Mouse (Mus musculus): ENCODE results near the gene Alox12.

The Alox12 gene

DNA sequence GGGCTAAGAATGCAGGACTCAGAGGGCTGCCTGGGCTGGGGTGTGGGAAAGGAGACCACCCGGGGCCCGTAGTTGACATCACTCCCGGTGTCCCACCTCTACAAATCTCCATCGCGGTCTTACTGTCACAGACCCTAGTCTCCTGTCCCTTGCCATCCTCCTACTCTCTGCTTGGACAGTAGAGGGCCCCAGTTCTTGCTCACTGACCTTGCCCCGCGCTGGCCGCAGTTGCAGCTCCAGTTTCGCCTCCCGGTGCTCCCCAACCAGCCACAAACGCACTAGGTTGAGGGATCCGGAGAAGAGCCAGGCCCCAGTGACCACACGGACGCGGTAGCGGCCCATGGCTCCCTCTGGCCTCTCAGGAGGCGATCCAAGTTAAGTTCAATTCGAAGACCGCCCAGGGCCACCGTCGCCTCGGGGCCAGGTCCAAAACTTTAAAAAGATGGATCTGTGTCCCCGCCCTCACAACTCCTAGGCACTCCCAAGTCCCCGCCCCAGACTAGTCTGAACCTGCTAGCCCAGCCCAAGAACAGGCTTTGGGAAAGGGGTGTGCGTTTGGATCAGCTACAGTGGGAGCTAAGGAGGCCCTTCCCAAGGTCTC lies at the start of gene Alox12:
Gene Alox12 (minus strand): TSS at position 423 of the 601 bp plus-strand sequence.
- DNase-seq (ENCODE audit: extremely low read depth, insufficient read length, low spot score), result no peak

GRCm38 (mm10) chr11:70302293-70302692 lies 47.1 kb upstream of the Alox12 start:
- no peak for DNase-seq (ENCODE audit: extremely low read depth, insufficient read length, low spot score)

- no peak for DNase-seq (ENCODE audit: extremely low read depth, insufficient read length, low spot score)
Measured at GRCm38 (mm10) chr11:70297836-70298454, 42.8 kb upstream of the Alox12 start.

DNA sequence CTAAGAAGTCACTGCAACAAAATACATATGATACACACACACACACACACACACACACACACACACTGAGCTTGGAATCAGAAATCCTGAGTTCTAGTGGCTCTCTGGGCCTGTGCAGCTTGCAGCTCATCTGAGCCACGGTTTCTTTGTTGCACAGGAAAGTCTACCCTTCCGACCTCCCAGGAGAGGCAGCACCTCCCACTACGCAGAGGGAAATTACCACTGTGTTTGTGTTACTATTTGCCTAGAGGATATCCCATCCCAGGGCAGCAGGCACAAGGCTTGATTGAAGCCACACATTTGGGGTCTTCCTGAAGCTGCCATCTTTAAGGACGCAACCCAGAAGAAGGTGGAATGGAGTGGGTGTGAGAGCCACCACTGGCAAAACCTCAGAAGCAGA lies 42.3 kb upstream of the Alox12 start:
- DNase-seq (ENCODE audit: extremely low read depth, insufficient read length, low spot score), result no peak

DNA sequence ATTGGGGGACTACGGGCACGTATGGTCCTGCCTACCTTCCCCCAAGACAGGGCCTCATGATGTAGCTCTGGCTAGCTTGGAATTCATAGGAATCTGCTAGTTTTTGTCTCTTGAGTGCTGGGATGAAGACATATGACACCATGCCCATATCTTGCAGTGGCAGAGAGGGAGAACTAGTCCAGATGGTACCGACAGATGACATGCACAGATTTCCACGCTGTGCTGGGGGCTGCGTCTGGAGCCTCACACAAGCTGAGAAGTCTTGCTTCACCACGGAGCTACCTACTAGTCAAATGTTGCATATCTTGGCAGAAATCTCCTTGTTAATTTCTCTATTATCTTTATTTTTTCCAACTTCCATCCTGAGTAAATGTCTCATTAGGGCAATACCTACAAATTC lies 38.7 kb upstream of the Alox12 start:
- DNase-seq (ENCODE audit: extremely low read depth, insufficient read length, low spot score), result no peak

- no peak for DNase-seq (ENCODE audit: extremely low read depth, insufficient read length, low spot score)
Measured at GRCm38 (mm10) chr11:70291235-70291634, 36.1 kb upstream of the Alox12 start.

DNA sequence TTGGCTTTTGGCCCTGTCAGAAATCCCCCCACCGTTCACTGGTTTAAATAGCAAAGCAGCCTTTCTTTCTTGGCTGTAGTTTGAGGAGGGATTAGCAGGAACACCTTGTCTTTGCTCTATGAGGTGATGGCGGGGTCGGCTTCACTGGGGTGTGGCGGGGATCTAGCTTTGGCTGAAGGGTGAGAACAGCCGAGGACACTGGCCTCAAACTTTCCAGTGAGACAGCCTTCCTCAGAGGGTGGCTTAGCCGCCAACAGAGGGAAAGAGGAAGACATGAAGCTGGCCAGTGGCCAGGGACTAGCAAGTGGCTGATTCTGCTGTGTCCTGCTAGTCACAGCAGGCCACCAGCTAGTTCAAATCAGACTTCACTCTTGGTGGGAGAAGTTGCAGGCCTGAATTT lies 34.1 kb upstream of the Alox12 start:
- DNase-seq (ENCODE audit: extremely low read depth, insufficient read length, low spot score), result no peak

DNA sequence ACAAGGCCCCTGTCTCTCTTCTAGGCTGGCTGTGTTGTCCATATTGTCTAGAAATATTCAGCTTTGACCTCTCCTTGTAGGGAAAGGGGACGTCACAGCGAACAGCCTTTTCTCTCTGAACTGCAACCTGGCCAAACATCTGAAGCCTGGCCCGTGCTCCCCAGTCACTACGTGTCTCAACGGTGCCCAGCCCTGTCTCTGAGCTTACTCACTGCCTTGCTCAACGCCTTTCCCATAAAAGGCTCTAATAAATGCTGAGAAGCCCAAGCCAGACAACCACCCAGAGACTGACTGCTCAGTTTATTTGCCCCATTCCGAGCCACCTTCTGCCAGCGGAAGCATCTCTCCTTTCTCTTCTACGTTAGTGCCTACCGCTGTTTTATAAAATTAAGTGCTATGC lies 32.9 kb upstream of the Alox12 start:
- DNase-seq (ENCODE audit: extremely low read depth, insufficient read length, low spot score), result no peak

DNA sequence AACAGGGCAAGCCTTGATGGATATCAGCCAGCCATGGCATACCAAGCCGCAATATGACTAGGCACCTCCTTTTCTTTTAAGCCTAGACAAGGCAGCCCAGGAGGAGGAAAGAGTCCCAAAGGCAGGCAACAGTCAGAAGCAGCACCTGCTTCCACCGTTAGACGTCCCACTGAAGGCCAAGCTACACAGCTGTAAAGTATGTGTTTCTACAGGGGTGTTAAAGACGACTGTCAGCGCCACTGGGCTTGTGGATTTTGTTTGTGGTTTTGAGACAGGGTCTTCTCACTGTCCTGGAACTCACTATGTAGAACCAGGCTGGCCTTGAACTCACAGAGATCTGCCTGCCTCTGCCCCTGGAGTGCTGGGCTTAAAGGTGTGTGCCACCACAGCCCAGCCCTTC lies 30.5 kb upstream of the Alox12 start:
- no peak for DNase-seq (ENCODE audit: extremely low read depth, insufficient read length, low spot score)

- DNase-seq (ENCODE audit: extremely low read depth, insufficient read length, low spot score), result no peak
Measured at GRCm38 (mm10) chr11:70284757-70285156, 29.6 kb upstream of the Alox12 start.

DNA sequence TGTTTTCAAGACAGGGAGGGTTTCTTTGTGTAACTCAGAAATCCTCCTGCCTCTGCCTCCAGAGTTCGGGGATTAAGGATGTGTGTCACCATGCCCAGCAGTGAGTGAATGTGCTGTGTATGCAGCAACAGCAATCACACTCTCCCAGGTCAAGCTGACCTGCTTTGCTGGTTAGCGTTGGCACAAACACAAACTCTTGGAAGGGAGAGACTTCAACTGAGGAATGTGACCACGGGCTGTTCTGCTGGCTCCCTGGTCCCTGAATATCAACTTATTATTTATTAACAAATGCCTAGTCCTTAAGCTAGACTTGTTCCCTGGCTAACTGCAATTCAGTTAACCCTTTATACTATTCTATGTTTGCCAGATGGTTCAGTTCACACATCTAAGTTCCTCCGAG lies 28.5 kb upstream of the Alox12 start:
- no peak for DNase-seq (ENCODE audit: extremely low read depth, insufficient read length, low spot score)

- no peak for DNase-seq (ENCODE audit: extremely low read depth, insufficient read length, low spot score)
Measured at GRCm38 (mm10) chr11:70280441-70280840, 25.3 kb upstream of the Alox12 start.

GRCm38 (mm10) chr11:70278961-70279360 lies 23.8 kb upstream of the Alox12 start:
- DNase-seq (ENCODE audit: extremely low read depth, insufficient read length, low spot score), result no peak

DNA sequence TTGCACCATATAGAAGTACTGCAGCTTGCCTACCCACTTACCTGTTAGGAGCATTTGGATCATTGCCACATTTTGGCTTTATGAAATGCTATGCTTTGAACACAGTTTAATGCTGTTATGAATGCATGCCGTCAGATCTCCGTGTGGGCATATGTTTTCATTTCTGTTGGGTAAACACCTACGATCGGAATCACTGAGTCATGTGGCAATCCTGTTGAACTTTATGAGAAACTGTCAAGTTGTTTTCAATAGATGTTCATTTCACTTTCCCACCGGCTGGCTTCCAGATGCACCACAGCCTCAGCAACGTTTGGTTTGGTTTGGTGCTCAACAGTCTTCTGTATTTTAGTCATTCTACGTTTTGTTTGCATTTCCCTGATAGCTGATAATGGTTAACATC lies 16.5 kb upstream of the Alox12 start:
- DNase-seq (ENCODE audit: extremely low read depth, insufficient read length, low spot score), result no peak

GRCm38 (mm10) chr11:70266405-70266804 lies 11.3 kb upstream of the Alox12 start:
- DNase-seq (ENCODE audit: extremely low read depth, insufficient read length, low spot score), result no peak

- DNase-seq (ENCODE audit: extremely low read depth, insufficient read length, low spot score), result no peak
Measured at GRCm38 (mm10) chr11:70265819-70266218, 10.7 kb upstream of the Alox12 start.

DNA sequence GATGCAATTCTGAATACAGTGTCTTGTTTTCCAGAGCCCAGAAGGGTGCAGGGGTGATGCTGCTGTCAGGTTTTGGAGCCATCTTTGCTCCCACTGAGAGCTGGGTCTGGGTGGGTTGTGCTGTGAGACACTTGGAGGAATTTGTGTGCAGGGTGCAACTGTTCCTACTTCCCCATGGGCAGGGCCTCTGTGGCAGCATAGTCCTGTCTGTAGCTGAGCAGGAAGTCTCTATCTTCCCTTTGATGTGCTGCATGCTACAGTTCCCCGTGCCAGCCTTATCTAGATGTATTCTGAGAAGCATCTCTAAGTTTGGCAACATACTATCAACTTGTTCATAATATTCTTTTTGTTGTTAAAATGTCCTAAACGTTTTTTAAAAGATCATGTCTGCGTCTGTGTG lies 10.1 kb upstream of the Alox12 start:
- no peak for DNase-seq (ENCODE audit: extremely low read depth, insufficient read length, low spot score)

DNA sequence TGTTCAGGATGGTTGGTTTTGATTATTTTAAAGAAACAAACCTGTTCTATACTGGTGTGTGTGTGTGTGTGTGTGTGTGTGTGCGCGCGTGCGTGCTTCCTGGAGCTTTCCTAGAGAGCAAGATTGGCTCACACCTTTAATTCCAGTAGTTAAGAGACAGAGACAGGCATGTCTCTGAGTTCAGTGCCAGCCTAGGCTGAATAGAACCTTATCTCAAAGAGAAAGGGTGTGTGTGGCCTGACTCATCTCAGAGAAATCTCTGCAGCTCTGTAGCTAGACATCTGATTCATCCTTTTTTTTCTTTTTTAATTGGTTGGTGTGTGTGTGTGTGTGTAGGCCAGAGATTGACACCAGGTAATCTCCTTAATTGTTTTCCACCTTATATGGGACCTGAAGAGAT lies 3.9 kb upstream of the Alox12 start:
- DNase-seq (ENCODE audit: extremely low read depth, insufficient read length, low spot score), result peak; percentile 14

DNA sequence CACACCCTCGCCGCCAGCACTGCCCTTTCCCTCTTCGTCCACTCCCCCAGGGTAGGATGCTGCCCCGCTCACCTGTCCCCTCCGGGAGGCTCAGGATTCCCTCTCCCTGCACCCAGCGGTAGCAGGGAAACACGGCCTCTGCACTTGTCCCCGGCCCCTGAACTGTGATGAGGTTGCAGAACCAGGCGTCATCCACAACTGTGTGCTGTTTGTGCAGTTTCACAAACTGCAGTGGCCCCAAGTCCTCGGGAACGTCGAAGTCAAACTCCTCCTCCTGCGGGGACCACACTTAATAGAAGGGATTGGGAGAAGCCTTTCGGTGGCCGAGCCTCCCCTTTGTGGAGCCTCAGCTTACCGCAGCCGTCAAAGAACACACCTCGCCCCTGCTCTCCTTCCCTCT lies 816 bp downstream of the Alox12 start:
- DNase-seq (ENCODE audit: extremely low read depth, insufficient read length, low spot score), result no peak

GRCm38 (mm10) chr11:70251853-70252252 lies 3.3 kb downstream of the Alox12 start:
- no peak for DNase-seq (ENCODE audit: extremely low read depth, insufficient read length, low spot score)

DNA sequence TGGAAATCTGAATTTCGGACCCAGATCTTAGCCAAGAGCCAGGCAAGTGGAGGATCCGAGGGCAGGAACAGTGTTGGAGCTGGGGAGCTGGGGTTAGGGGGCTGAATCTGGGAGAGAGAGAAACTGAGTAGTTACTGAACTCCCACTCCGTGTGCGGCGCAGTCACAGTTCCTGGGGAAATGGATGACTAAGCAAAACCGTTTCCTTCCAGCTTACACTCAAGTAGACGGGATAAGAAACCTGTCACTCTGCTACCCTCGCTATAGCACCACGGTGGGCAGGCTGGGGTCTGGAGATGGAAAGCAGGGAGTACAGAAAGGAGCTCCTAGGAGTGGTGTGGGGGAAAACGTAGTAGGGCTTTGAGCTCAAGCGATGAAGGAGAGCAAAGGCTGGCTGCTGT lies 5.0 kb downstream of the Alox12 start:
- DNase-seq (ENCODE audit: extremely low read depth, insufficient read length, low spot score), result no peak

- no peak for DNase-seq (ENCODE audit: extremely low read depth, insufficient read length, low spot score)
Measured at GRCm38 (mm10) chr11:70247136-70247845, 7.9 kb downstream of the Alox12 start.
